Mouse (Mus musculus) embryonic facial prominence, embryonic 10.5 days (tissue): Measurements from ENCODE around the gene Mettl9. TPM values are rescaled to one million over a fixed set of nuclear protein-coding genes. Genes with fewer than 3 reads are reported as not detected.
"Not testable (repeated sequence)": the region's sequence is repeated elsewhere in the genome, so short reads cannot be mapped to it uniquely, and the experiment has no call there.

Experiments
- DNase-seq: peaks from one replicate; pipeline ENCODE4 v3.0.0-alpha.2; 2017; ENCODE audit warnings: low spot score
- H3K27ac ChIP-seq: fragments of 300-500 bp; sonication (generic); replicated peaks from 2 replicates; pipeline ENCODE4 v1.5.1; 2016; ENCODE audit warnings: mild to moderate bottlenecking
- H3K27me3 ChIP-seq: fragments of 300-500 bp; sonication (generic); replicated peaks from 2 replicates; pipeline ENCODE4 v1.6.1; 2016; ENCODE audit warnings: low read depth, mild to moderate bottlenecking; ENCODE audit not compliant: poor library complexity, severe bottlenecking
- H3K36me3 ChIP-seq: fragments of 300-500 bp; sonication (generic); replicated peaks from 2 replicates; pipeline ENCODE4 v1.6.1; 2016; ENCODE audit warnings: mild to moderate bottlenecking, moderate library complexity
- H3K4me1 ChIP-seq: fragments of 300-500 bp; sonication (generic); 2 replicates; pipeline ENCODE4 v1.6.1; 2016
- H3K4me3 ChIP-seq: fragments of 300-500 bp; sonication (generic); 2 replicates; pipeline ENCODE4 v1.5.1; 2016; ENCODE audit warnings: mild to moderate bottlenecking, moderate library complexity
- H3K9me3 ChIP-seq: fragments of 300-500 bp; sonication (generic); 2 replicates; pipeline ENCODE4 v1.6.1; 2016; ENCODE audit warnings: mild to moderate bottlenecking
- WGBS: fragments of 180-500 bp; shearing (Covaris S2); methylation state at CpG from one replicate; pipeline ENCODE4 v1.1.7; 2016; 5-methylcytosine and 5-hydroxymethylcytosine counted together
- polyA plus RNA-seq: library from polyadenylated mRNA; unstranded; fragments of >200 nt; fragmentation: Nextera tagmentation; extraction: Ambion mirVana; gene quantifications from 2 replicates; pipeline ENCODE4 v1.2.1, GENCODE M21; 2016

Gene Mettl9
- polyA plus RNA-seq, 1 experiment from 2014 or later, result 182 TPM

GRCm38 (mm10) chr7:121025221-121026008 is 8.8 kb upstream of the Mettl9 start:
- DNase-seq, result no peak
- H3K36me3 ChIP-seq, result no peaks in the 10 kb centered on the region
- 79% methylated on average over 6 of the region's 6 CpGs for WGBS

DNA sequence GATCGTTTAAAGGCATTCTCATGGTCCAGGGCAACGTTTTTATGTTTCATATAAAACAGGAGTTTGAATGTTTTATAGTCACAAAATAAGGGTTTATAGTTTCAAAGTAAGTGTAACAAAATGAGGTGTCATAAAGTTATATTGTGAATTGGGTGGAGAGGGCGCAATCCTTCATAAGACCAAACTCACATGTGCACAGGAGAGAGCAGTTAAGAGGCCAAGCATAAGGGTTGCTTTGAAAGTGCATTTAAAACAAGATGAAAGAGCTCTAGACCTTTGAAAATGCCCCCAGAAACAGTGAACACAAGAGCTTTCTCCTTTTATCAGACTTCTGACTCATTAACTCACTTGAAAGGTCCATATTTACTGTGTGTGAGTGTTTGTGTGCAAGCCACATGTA is 7.9 kb upstream of the Mettl9 start:
- Histone ChIP-seq H3K36me3 (no peaks in the 10 kb centered on the region), H3K27me3 (peaks cover 23% of the 10 kb centered on the region), H3K4me1 (no peaks in the 10 kb centered on the region), H3K27ac (no peak overlapping the region), H3K4me3 (no peak overlapping the region), H3K9me3 (no peaks in the 10 kb centered on the region)
- no peak for DNase-seq
- WGBS, result 67% methylated on average over 3 of the region's 3 CpGs

More at GRCm38 (mm10) chr7:121025221-121026008, 8.8 kb upstream of the Mettl9 start:
- no peak overlapping the region for H3K27ac ChIP-seq
- H3K27me3 ChIP-seq, result peaks cover 17% of the 10 kb centered on the region
- H3K4me3 ChIP-seq, result no peak overlapping the region
- no peaks in the 10 kb centered on the region for H3K9me3 ChIP-seq
- no peaks in the 10 kb centered on the region for H3K4me1 ChIP-seq

DNA sequence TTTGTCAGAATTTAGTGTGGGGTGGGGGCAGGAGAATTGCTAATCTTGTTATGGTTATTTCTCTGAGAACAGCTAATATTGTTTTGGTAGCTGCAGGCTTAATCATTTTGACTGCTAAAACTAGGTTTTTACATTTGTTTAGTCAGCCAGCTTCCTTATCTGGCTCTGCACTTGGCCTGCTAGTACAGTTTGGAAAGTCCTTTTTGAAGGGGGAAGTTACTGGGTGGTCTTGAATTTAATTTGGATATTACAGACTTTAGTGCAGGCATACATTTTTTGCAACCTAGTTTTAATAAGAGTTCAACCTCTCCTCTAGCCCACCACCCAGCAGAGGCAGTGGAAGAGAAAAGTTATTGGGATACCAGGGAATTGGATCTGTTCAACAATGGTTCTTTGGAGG is 4.3 kb upstream of the Mettl9 start:
- not testable (repeated sequence) for H3K27ac ChIP-seq, H3K4me3 ChIP-seq, H3K4me1 ChIP-seq, H3K36me3 ChIP-seq, DNase-seq, H3K9me3 ChIP-seq
- H3K27me3 ChIP-seq, result peaks cover 38% of the 10 kb centered on the region

DNA sequence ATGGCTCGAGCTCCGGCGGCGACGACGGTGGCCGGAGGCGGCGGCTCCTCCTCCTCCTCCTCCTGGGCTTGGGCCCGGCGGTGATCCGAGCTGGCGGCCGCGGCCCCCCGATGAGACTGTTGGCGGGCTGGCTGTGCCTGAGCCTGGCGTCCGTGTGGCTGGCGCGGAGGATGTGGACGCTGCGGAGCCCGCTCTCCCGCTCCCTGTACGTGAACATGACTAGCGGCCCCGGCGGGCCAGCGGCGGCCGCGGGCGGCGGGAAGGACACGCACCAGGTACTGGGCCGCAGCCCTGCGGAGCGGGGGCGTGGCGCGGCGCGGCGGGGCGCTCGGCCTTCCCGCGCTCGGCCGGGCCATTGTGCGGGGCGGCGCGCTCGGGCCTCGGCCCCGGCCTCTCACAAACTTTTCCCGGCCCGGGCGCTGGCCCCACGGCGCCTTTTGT is 476 bp downstream of the Mettl9 start:
- Histone ChIP-seq H3K4me3 (peak overlapping the region; percentile 91), H3K4me1 (peaks cover 27% of the 10 kb centered on the region), H3K9me3 (no peaks in the 10 kb centered on the region), H3K36me3 (peaks cover 9% of the 10 kb centered on the region; the same call in 1 of the 2 replicates), H3K27ac (peak overlapping the region; percentile 100), H3K27me3 (peaks cover 24% of the 10 kb centered on the region)
- WGBS, result under 1% methylated on average over 63 of the region's 63 CpGs
- no peak for DNase-seq

DNA sequence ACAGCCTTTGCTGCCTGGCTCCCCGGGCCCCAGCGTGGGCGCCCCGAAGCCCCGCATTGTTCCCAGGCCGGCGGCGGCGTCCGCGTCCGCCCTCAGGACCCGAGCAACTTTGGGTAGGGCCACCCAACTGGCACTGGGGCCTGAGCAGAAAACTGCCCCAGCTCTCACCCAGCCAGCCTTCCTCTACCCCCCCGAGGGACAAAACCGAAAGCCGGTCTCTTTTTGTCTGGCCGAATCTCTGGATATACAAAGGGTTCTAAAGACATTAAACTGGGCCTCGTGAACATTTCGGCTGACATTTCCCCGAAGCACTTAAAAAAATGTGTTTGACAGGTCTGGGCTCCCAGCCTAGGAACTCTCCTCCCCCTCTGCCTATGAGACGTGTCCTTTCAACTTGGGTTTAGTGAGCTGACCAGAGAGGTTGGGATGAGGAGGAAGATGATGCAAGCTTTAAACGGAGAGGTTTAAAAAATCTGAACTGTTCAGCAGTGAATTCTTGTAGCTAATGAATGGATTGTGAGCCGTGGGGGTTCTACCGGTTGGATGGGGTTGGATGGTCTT is 996 bp downstream of the Mettl9 start:
- Histone ChIP-seq H3K27ac (peak overlapping the region; percentile 100), H3K36me3 (peaks cover 9% of the 10 kb centered on the region; the same call in 1 of the 2 replicates), H3K27me3 (peaks cover 22% of the 10 kb centered on the region), H3K9me3 (no peaks in the 10 kb centered on the region), H3K4me3 (peak overlapping the region; percentile 91), H3K4me1 (peaks cover 30% of the 10 kb centered on the region)
- WGBS, result under 1% methylated on average over 24 of the region's 24 CpGs
- peak; percentile 65 for DNase-seq

- no peaks in the 10 kb centered on the region for H3K27me3 ChIP-seq
- DNase-seq, result no peak
- H3K36me3 ChIP-seq, result peaks cover 20% of the 10 kb centered on the region
- peaks cover 30% of the 10 kb centered on the region for H3K4me1 ChIP-seq
- no peak overlapping the region for H3K27ac ChIP-seq
- 0 out of 2 replicates have a peak, but pooled peaks cover 5% of the 10 kb centered on the region for H3K9me3 ChIP-seq
- no peak overlapping the region for H3K4me3 ChIP-seq
- 91% methylated on average over 4 of the region's 4 CpGs for WGBS
These were observed 6.3 kb downstream of the Mettl9 start for GRCm38 (mm10) chr7:121040595-121040994.

- no peaks in the 10 kb centered on the region for H3K27me3 ChIP-seq
- peaks cover 18% of the 10 kb centered on the region for H3K4me1 ChIP-seq
- 0 out of 2 replicates have a peak, but pooled peaks cover 5% of the 10 kb centered on the region for H3K9me3 ChIP-seq
- peaks cover 11% of the 10 kb centered on the region for H3K36me3 ChIP-seq
- H3K4me3 ChIP-seq, result no peak overlapping the region
- 85% methylated on average over 1 of the region's 1 CpGs for WGBS
- H3K27ac ChIP-seq, result no peak overlapping the region
- no peak for DNase-seq
These were observed 7.7 kb downstream of the Mettl9 start for GRCm38 (mm10) chr7:121041989-121042388.

DNA sequence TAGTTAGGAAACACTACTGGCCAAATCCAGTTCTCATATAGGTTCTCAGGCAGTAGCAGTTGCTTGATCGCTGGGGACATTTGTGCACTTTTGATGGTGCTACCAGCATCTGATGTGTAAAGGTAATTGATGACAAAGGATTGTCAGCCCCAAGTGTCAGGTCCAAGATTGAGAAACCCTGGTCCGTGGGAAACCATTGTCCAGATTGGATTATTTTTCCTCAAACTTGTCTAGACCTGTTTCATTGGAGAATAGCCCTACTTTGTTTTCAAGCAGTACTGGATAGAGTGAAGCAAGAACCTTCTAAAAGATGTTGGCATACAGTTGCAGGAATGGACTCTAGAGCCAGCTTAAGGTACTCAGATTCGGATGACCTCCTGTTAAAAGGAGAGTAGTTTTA is 8.8 kb downstream of the Mettl9 start:
- H3K27ac ChIP-seq, result no peak overlapping the region
- H3K4me1 ChIP-seq, result peaks cover 8% of the 10 kb centered on the region
- no peak overlapping the region for H3K4me3 ChIP-seq
- 95% methylated on average over 3 of the region's 3 CpGs for WGBS
- H3K36me3 ChIP-seq, result peaks cover 12% of the 10 kb centered on the region
- no peak for DNase-seq
- 0 out of 2 replicates have a peak, but pooled peaks cover 5% of the 10 kb centered on the region for H3K9me3 ChIP-seq
- H3K27me3 ChIP-seq, result no peaks in the 10 kb centered on the region

DNA sequence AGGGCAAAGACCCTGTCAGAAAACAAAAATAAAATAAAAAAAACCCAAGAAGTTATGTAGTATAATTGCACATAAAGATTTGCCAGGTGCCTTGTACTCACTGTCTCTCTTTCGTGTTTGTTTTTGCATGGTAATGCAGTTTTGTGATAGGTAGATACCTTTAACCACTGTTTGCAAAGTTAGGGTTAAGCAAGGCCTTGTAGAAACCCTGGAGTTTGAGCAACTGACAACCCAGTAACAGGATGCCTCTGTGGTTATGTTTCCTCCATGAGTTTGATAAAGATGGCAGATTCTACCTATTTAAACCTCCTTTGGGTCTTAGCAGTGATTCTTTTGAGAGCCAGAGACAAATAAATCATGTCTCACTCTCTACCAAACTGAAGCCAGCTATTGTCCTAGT is 9.3 kb downstream of the Mettl9 start:
- WGBS, result 89% methylated on average over 1 of the region's 1 CpGs
- 0 out of 2 replicates have a peak, but pooled peaks cover 5% of the 10 kb centered on the region for H3K9me3 ChIP-seq

DNA sequence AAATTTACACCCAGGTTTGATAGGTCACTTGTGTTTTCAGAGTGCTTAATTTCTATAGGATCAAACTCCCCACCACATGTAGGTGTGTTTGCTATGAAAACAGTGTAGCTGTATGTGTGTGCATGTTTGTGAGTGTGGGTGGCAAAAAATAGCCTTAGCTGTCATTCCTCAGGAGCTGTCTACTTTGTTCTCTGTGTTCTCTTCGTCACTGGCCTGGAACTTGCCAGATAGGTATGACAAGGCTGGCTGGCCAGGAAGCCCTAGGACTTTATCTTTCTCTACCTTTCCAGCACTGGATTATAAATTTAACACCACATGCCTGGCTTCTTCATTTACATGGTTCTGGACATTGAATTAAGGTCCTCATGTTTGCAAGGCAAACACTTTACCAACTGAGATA is 10.0 kb downstream of the Mettl9 start:
- H3K27me3 ChIP-seq, result no peaks in the 10 kb centered on the region
- H3K27ac ChIP-seq, result no peak overlapping the region
- no peak overlapping the region for H3K4me3 ChIP-seq
- WGBS, result 91% methylated on average over 1 of the region's 1 CpGs
- peaks cover 23% of the 10 kb centered on the region for H3K36me3 ChIP-seq
- DNase-seq, result no peak
- H3K9me3 ChIP-seq, result 0 out of 2 replicates have a peak, but pooled peaks cover 5% of the 10 kb centered on the region
- H3K4me1 ChIP-seq, result peaks cover 6% of the 10 kb centered on the region

More for the DNA sequence above, 9.3 kb downstream of the Mettl9 start:
- Histone ChIP-seq H3K4me1 (peaks cover 6% of the 10 kb centered on the region), H3K4me3 (no peak overlapping the region), H3K27ac (no peak overlapping the region), H3K36me3 (peaks cover 17% of the 10 kb centered on the region), H3K27me3 (no peaks in the 10 kb centered on the region)
- DNase-seq, result no peak

- H3K27me3 ChIP-seq, result no peaks in the 10 kb centered on the region
- H3K4me3 ChIP-seq, result no peak overlapping the region
- 92% methylated on average over 6 of the region's 6 CpGs for WGBS
- H3K4me1 ChIP-seq, result no peaks in the 10 kb centered on the region
- peaks cover 39% of the 10 kb centered on the region for H3K36me3 ChIP-seq
- H3K27ac ChIP-seq, result no peak overlapping the region
- no peak for DNase-seq
- H3K9me3 ChIP-seq, result 0 out of 2 replicates have a peak, but pooled peaks cover 5% of the 10 kb centered on the region
These were observed 11.6 kb downstream of the Mettl9 start for GRCm38 (mm10) chr7:121045671-121046453.

DNA sequence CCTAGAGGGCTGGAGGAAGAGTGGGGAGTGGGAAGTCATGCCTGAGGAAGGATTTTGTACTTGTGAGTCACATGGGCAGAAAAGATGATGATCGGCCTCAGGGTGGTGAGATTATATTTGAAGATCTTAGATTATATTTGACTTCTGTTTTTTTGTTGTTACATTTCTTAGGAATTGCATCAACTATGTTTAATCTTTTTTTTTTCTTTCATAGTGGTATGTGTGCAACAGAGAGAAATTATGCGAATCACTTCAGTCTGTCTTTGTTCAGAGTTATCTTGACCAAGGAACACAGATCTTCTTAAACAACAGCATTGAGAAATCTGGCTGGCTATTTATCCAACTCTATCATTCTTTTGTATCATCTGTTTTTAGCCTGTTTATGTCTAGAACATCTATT is 13.4 kb downstream of the Mettl9 start:
- Histone ChIP-seq H3K9me3 (0 out of 2 replicates have a peak, but pooled peaks cover 5% of the 10 kb centered on the region), H3K4me1 (no peaks in the 10 kb centered on the region), H3K4me3 (no peak overlapping the region), H3K36me3 (peaks cover 57% of the 10 kb centered on the region), H3K27ac (no peak overlapping the region), H3K27me3 (no peaks in the 10 kb centered on the region)
- 97% methylated on average over 2 of the region's 2 CpGs for WGBS
- no peak for DNase-seq
